Mouse (Mus musculus) liver, embryonic 12.5 days (tissue): ENCODE measurements around the gene Slc2a1. TPM values are rescaled to one million over a fixed set of nuclear protein-coding genes. Genes with fewer than 3 reads are reported as not detected.

Source experiments
- ATAC-seq: fragments of 200-750 bp; cut with Nextera tagmentation; 2 replicates; pipeline ENCODE4 v1.8.0; 2017; ENCODE audit warnings: moderate number of reproducible peaks, mild to moderate bottlenecking, moderate library complexity
- H3K27ac ChIP-seq: fragments of 300-500 bp; sonication (generic); 2 replicates; pipeline ENCODE4 v1.5.1; 2016; ENCODE audit warnings: mild to moderate bottlenecking
- H3K27me3 ChIP-seq: fragments of 300-500 bp; sonication (generic); replicated peaks from 2 replicates; pipeline ENCODE4 v1.6.1; 2016; ENCODE audit warnings: mild to moderate bottlenecking, moderate library complexity
- H3K36me3 ChIP-seq: fragments of 300-500 bp; sonication (generic); 2 replicates; pipeline ENCODE4 v1.6.1; 2016; ENCODE audit warnings: mild to moderate bottlenecking, moderate library complexity
- H3K4me1 ChIP-seq: fragments of 300-500 bp; sonication (generic); 2 replicates; pipeline ENCODE4 v1.6.1; 2016
- H3K4me2 ChIP-seq: fragments of 300-500 bp; sonication (generic); 2 replicates; pipeline ENCODE4 v1.6.1; 2016; ENCODE audit warnings: mild to moderate bottlenecking, moderate library complexity
- H3K4me3 ChIP-seq: fragments of 300-500 bp; sonication (generic); 2 replicates; pipeline ENCODE4 v1.5.1; 2016; ENCODE audit warnings: mild to moderate bottlenecking, moderate library complexity
- H3K9ac ChIP-seq: fragments of 300-500 bp; sonication (generic); 2 replicates; pipeline ENCODE4 v1.6.1; 2016; ENCODE audit warnings: mild to moderate bottlenecking, moderate library complexity
- H3K9me3 ChIP-seq: fragments of 300-500 bp; sonication (generic); replicated peaks from 2 replicates; pipeline ENCODE4 v1.6.1; 2016; ENCODE audit warnings: mild to moderate bottlenecking, moderate library complexity
- WGBS: fragments of 180-500 bp; shearing (Covaris S2); methylation state at CpG from one replicate; pipeline ENCODE4 v1.1.7; 2016; ENCODE audit not compliant: insufficient replicate concordance; 5-methylcytosine and 5-hydroxymethylcytosine counted together
- polyA plus RNA-seq: library from polyadenylated mRNA; unstranded; fragments of >200 nt; fragmentation: Nextera tagmentation; extraction: Ambion mirVana; gene quantifications from 2 replicates; pipeline ENCODE4 v1.2.1, GENCODE M21; 2016

Slc2a1 gene
- polyA plus RNA-seq: 309 TPM in 2 replicates

- H3K4me1 ChIP-seq: peaks cover 89% of the 10 kb centered on the region
- peaks cover 45% of the 10 kb centered on the region for H3K36me3 ChIP-seq
- no peaks in the 10 kb centered on the region for H3K9me3 ChIP-seq
- ATAC-seq: peak; percentile 86
- no peaks in the 10 kb centered on the region for H3K27me3 ChIP-seq
- H3K4me3 ChIP-seq: peak within 1 kb of the TSS; percentile 87
- peak within 1 kb of the TSS; percentile 98 for H3K27ac ChIP-seq
- H3K4me2 ChIP-seq: peak within 1 kb of the TSS; percentile 75
- under 1% methylated on average over 87 of the region's 88 CpGs for WGBS
- H3K9ac ChIP-seq: peak within 1 kb of the TSS; percentile 97
Measured at GRCm38 (mm10) chr4:119108495-119109408, at the start of gene Slc2a1. TSS of gene Slc2a1 (plus strand) at chr4:119108711.

- Histone ChIP-seq H3K27me3 (peaks cover 63% of the 10 kb centered on the region), H3K9ac (no peak overlapping the region), H3K9me3 (no peaks in the 10 kb centered on the region), H3K27ac (no peak overlapping the region), H3K4me2 (no peak overlapping the region), H3K4me3 (no peak overlapping the region), H3K4me1 (peaks cover 28% of the 10 kb centered on the region), H3K36me3 (no peaks in the 10 kb centered on the region)
- no peak for ATAC-seq
- 82% methylated on average over 3 of the region's 3 CpGs for WGBS
Measured at GRCm38 (mm10) chr4:119066791-119067190, 41.7 kb upstream of the Slc2a1 start.

- H3K9ac ChIP-seq: no peak overlapping the region
- H3K27ac ChIP-seq: no peak overlapping the region
- H3K4me2 ChIP-seq: no peak overlapping the region
- no peaks in the 10 kb centered on the region for H3K36me3 ChIP-seq
- no peaks in the 10 kb centered on the region for H3K9me3 ChIP-seq
- WGBS: 75% methylated on average over 2 of the region's 2 CpGs
- peaks cover 31% of the 10 kb centered on the region for H3K4me1 ChIP-seq
- peaks cover 64% of the 10 kb centered on the region for H3K27me3 ChIP-seq
- no peak overlapping the region for H3K4me3 ChIP-seq
- ATAC-seq: no peak
Measured at GRCm38 (mm10) chr4:119067204-119067603, 41.3 kb upstream of the Slc2a1 start.

- no peak overlapping the region for H3K27ac ChIP-seq
- H3K4me1 ChIP-seq: peaks cover 36% of the 10 kb centered on the region
- no peaks in the 10 kb centered on the region for H3K9me3 ChIP-seq
- peak overlapping the region; percentile 10; the same call in 1 of the 2 replicates for H3K9ac ChIP-seq
- H3K27me3 ChIP-seq: peaks cover 68% of the 10 kb centered on the region
- no peak overlapping the region for H3K4me3 ChIP-seq
- peak; percentile 78 for ATAC-seq
- H3K36me3 ChIP-seq: no peaks in the 10 kb centered on the region
- WGBS: 32% methylated on average over 6 of the region's 6 CpGs
- H3K4me2 ChIP-seq: no peak overlapping the region
Measured at GRCm38 (mm10) chr4:119068918-119069317, 39.6 kb upstream of the Slc2a1 start.

- 89% methylated on average over 1 of the region's 1 CpGs for WGBS
- Histone ChIP-seq H3K9me3 (no peaks in the 10 kb centered on the region), H3K27ac (no peak overlapping the region), H3K4me1 (peaks cover 37% of the 10 kb centered on the region), H3K4me2 (no peak overlapping the region), H3K36me3 (no peaks in the 10 kb centered on the region), H3K9ac (peak overlapping the region; percentile 10; the same call in 1 of the 2 replicates), H3K4me3 (no peak overlapping the region), H3K27me3 (peaks cover 80% of the 10 kb centered on the region)
- no peak for ATAC-seq
Measured at GRCm38 (mm10) chr4:119070181-119070580, 38.3 kb upstream of the Slc2a1 start.

GRCm38 (mm10) chr4:119070959-119071647, 37.4 kb upstream of the Slc2a1 start:
- Histone ChIP-seq H3K4me3 (no peak overlapping the region), H3K27ac (no peak overlapping the region), H3K27me3 (peaks cover 83% of the 10 kb centered on the region), H3K9ac (no peak overlapping the region), H3K4me1 (peaks cover 46% of the 10 kb centered on the region), H3K9me3 (no peaks in the 10 kb centered on the region), H3K36me3 (no peaks in the 10 kb centered on the region), H3K4me2 (no peak overlapping the region)
- 53% methylated on average over 16 of the region's 16 CpGs for WGBS
- no peak for ATAC-seq

- peaks cover 53% of the 10 kb centered on the region for H3K4me1 ChIP-seq
- no peaks in the 10 kb centered on the region for H3K36me3 ChIP-seq
- no peak overlapping the region for H3K4me3 ChIP-seq
- no peak overlapping the region for H3K4me2 ChIP-seq
- peaks cover 78% of the 10 kb centered on the region for H3K27me3 ChIP-seq
- no peak overlapping the region for H3K9ac ChIP-seq
- 39% methylated on average over 19 of the region's 19 CpGs for WGBS
- no peak for ATAC-seq
- no peak overlapping the region for H3K27ac ChIP-seq
- H3K9me3 ChIP-seq: no peaks in the 10 kb centered on the region
Measured at GRCm38 (mm10) chr4:119071648-119072362, 36.7 kb upstream of the Slc2a1 start.

- Histone ChIP-seq H3K4me1 (peaks cover 60% of the 10 kb centered on the region), H3K27me3 (peaks cover 74% of the 10 kb centered on the region), H3K4me3 (no peak overlapping the region), H3K4me2 (peak overlapping the region; percentile 32), H3K9ac (no peak overlapping the region), H3K9me3 (no peaks in the 10 kb centered on the region), H3K27ac (no peak overlapping the region), H3K36me3 (no peaks in the 10 kb centered on the region)
- no peak for ATAC-seq
- 60% methylated on average over 19 of the region's 19 CpGs for WGBS
Measured at GRCm38 (mm10) chr4:119072363-119072940, 36.1 kb upstream of the Slc2a1 start.

GRCm38 (mm10) chr4:119072941-119073451, 35.5 kb upstream of the Slc2a1 start:
- ATAC-seq: no peak
- H3K4me3 ChIP-seq: no peak overlapping the region
- H3K4me1 ChIP-seq: peaks cover 65% of the 10 kb centered on the region
- no peaks in the 10 kb centered on the region for H3K9me3 ChIP-seq
- WGBS: 49% methylated on average over 27 of the region's 28 CpGs
- H3K4me2 ChIP-seq: peak overlapping the region; percentile 32
- peaks cover 70% of the 10 kb centered on the region for H3K27me3 ChIP-seq
- H3K27ac ChIP-seq: no peak overlapping the region
- H3K9ac ChIP-seq: no peak overlapping the region
- H3K36me3 ChIP-seq: no peaks in the 10 kb centered on the region

- peaks cover 64% of the 10 kb centered on the region for H3K27me3 ChIP-seq
- H3K27ac ChIP-seq: no peak overlapping the region
- H3K4me3 ChIP-seq: no peak overlapping the region
- H3K4me2 ChIP-seq: no peak overlapping the region
- no peaks in the 10 kb centered on the region for H3K9me3 ChIP-seq
- WGBS: 63% methylated on average over 2 of the region's 2 CpGs
- H3K4me1 ChIP-seq: peaks cover 71% of the 10 kb centered on the region
- H3K36me3 ChIP-seq: no peaks in the 10 kb centered on the region
- no peak overlapping the region for H3K9ac ChIP-seq
- no peak for ATAC-seq
Measured at GRCm38 (mm10) chr4:119073626-119074025, 34.9 kb upstream of the Slc2a1 start.

- Histone ChIP-seq H3K36me3 (no peaks in the 10 kb centered on the region), H3K9me3 (no peaks in the 10 kb centered on the region), H3K4me1 (peaks cover 69% of the 10 kb centered on the region), H3K9ac (no peak overlapping the region), H3K27me3 (peaks cover 59% of the 10 kb centered on the region), H3K4me2 (no peak overlapping the region), H3K27ac (no peak overlapping the region), H3K4me3 (no peak overlapping the region)
- ATAC-seq: no peak
- 25% methylated on average over 6 of the region's 6 CpGs for WGBS
Measured at GRCm38 (mm10) chr4:119074596-119074995, 33.9 kb upstream of the Slc2a1 start.
